Mouse (Mus musculus) urinary bladder, postnatal 36 days (tissue): Measurements from ENCODE around the gene Zfp704.
A peak's percentile ranks its signal among the peaks of the same experiment; 100 is the strongest.

Experiments
- DNase-seq, 2 experiments: peaks; one replicate each; pipeline ENCODE4 v3.0.0; 2022; ENCODE audit warnings: low spot score in 2 of 2, mixed read lengths in 1 of 2

Gene Zfp704

DNA sequence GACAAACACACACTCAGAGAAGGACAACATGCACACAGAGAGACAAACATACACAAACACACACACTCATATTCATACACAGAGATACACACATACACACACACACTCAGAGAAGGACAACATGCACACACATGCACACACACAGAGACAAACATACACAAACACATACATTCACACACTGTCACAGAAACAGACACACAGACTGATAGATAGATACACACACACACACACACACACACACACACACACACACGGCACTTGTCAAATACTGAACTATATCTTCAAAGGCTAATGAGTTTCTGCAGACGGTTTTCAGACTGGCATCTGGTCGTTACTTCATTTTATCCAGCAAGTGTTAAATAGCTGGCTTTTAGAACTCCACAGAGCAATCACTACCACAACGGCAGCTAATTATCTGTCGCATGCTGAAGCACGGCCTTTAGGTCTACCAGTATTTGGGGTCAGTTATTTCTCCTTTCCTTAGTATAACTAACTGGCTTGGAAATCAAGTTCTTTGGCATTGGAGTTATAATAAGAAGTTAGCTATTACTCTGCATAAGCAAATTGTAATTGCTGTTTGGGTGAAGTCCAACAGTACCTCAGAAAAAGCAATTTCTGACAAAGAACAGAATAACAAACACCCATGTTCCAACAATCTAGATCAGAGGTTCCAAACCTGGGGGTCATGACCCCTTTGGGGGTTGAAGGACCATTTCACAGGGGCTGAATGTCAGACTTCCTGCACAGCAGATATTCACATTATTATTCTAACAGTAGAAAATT, 51.9 kb downstream of the Zfp704 start:
- DNase-seq, result no peak

DNA sequence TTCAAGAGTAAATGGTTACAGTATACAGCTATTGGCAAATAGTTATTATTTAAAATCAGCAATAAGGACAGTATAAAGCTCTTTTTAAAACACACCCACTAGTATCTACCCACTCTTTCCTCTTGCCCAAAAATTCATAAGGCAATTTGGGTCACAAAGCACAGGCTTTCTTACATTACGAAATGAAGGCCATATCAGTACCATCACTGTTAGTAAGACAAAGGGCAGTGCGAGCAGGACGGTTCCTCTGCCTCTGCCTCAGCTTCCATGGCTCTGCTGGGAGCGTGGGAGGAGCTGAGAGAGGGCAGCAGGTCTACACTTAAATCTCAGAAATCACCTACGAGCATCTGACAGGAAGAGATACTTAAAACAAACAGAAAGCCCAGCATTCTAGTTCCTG, 53.7 kb downstream of the Zfp704 start:
- no peak for DNase-seq

DNA sequence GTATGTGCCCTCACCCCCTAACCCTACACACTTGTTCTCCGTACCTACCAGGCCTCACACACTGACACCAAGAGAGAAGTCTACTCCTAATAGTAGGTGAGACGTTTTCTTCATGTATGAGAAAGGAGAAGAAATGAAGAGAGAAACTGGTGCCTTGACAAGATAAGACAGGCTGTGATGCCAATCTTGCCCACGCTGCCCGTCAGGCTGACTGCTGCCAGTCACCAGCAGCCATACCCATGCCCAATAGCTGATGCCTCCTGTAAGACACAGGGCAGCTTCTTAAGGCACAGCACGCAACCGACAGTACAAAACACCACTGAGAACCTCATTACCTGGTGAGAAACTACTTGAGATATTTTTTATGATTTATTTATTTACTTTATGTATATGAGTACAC, 55.0 kb downstream of the Zfp704 start:
- DNase-seq, result no peak

DNA sequence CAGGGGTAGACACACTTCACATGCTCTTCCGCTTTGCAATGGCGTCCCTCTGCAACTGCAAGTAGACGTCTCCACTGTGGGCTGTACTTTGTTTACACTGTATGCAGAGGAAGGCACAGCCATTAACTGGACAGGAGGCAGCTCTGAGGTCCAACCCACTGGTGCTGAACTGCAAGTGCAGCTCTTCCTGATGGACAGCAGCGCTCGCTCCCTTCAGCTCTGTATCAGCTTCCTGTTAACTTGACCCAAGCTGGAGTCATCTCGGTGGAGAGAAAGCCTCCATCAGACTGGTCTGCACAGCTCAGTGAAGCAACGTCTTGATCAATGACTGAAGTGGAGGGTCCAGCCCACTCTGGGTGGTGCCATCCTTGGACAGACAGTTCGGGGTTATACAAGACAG, 57.6 kb downstream of the Zfp704 start:
- no peak for DNase-seq

DNA sequence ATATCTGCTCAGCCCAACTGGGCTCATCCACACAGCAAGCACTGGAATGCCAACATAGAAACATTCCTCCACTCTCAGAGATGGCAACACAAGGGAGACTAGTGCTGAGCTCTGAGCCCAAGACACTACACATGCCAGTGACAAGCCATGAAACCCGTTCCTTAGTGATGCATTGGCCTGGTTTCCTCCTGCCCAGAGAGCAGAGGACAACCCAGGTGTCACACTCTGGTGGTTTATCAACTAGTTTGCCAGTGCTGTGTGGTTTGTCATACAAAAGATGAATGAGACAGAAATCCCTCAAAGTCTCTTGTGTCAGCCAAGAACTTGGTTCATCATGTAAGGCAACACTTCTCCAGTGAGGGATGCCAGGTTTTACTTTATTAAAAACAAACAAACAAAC, 59.0 kb downstream of the Zfp704 start:
- DNase-seq, result no peak

DNA sequence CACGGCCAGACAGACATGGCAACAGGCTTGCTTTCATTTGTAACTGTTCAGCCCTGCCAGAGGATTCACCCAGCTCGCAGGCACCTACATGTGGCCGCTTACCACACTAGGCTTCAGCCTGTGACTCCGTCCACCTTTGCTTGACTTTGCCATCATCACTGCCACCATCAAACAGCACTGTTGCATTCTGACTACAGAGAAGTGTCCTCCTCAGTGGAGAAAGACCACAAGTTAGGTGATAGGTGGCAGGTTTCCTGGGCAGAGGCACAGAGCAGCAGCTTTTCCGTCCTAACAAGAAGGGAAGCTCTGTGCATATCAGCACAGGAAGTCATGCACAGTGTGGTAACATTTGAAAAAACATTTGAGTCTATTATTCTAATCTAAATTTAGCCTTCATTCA, 60.1 kb downstream of the Zfp704 start:
- DNase-seq, result no peak

DNA sequence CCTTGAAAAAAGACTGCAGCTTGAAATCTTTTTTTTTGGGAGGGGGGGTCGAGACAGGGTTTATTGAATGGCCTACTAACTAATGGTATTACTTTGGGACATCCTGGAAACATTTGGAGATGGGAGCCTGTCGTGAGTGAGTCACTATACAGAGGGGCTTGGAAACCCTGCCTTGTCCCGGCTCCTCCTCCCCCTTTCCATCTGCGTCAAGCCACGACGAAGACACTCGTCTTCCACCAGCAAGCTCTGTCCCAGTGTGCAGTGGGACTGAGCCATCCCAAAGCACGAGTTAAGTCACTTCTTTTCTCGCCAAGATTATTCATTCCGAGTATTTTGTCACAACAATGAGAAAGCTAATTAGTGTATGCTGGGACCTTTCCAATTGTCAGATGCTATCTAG, 61.7 kb downstream of the Zfp704 start:
- DNase-seq, result no peak

DNA sequence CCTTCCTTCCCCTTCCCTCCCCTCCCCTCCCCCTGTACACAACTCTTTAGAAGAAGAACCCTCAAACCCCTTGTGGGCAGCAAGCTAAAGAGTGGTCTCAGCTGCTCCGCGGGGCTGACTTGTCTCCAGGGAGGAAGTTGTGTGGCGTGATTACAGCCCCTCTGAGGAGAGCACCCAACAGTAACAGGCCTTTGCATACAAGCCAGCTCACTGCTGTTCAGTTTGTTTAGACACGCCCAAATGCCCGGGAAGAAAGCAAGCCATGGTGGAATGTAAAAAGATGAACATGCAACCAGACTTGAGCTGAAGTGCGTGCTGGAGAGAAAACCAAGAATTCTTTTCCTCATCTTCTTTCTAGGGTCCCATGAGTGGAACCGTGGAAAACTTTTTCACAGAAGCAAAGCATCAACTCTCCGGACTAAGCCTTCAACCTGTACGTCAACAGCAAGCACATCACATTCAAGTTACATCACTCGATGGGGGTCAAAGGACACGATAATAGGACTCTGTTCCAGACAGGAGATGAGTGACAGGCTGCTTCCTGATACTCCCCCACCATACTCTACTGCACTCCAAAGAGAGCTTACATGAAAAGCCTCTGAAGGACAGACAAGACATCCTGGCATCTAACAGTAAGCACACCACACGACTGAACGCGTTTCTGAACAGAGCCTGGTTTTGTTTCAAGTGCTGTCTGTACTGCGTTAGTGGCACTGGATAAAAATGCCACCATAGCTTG, 62.8 kb downstream of the Zfp704 start:
- no peak for DNase-seq

DNA sequence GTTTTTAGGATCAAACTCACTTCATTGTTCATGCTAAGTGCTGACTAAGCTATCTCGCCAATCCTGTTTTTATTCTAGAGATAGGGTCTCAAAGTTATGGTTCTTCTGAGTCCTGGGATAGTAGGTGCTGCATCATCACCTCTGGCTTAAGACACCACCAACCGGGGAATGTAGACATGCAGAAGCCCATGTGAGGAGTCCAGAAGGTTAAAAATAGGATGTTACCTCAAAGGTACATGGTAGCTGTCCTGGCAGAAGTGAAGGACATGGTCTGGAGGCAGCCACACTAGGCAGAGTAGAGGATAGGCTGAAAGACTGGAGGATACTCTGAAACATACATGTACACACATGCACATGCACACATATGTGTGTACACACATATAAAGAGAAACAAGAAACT, 65.5 kb downstream of the Zfp704 start:
- no peak for DNase-seq

DNA sequence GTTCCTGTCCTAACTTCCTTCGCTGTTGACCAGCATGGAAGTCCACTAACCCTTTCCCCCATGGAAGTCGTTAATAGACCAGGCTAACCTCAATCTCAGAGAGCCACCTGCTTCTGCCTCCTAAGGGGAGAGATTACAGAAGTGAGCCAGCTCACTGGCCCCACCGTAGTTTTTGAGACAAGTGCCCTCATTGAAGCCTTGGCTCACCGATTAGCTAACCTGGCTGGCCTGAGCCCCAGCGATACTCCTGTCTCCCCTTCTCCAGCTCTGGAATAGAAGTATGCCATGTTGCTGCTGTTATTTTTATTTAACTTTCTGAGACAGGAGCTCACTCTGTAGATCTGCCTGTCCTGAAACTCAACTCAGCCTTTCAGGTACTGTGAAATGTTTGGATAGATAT, 66.0 kb downstream of the Zfp704 start:
- DNase-seq, result no peak

DNA sequence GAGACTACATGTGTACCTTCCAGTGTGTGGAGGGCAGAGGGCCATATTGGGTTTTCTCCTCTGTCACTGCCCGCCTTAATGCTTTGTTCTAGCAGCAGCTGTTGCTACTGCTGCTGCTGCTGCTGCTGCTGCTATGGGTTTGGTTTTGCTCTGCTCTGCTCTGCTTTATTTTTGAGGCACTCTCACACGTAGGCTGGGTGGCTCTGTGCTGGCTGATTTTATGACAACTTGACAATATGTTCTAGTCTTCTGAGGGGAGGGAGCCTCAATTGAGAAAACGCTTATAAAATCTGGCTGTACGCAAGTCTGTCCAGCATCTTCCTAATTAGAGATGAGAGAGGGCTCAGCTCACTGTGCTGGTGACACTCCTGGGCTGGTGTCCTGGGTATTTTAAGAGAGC, 66.4 kb downstream of the Zfp704 start:
- no peak for DNase-seq

DNA sequence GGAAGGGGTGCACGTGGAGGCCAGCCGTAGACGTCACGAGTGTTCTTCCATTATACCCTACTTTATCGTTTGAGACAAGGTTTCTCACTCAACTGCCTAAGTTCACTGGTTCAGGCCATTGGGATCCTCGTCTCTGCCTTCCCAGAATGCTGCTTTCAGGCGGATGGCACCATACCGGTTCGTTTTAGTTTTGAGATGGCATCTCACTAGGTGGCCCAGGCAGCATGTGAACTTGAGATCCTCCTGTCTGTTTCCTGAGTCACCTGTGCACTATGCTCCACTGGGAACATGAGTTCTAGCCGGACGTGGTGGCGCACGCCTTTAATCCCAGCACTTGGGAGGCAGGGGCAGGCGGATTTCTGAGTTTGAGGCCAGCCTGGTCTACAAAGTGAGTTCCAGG, 68.3 kb downstream of the Zfp704 start:
- DNase-seq, result no peak

DNA sequence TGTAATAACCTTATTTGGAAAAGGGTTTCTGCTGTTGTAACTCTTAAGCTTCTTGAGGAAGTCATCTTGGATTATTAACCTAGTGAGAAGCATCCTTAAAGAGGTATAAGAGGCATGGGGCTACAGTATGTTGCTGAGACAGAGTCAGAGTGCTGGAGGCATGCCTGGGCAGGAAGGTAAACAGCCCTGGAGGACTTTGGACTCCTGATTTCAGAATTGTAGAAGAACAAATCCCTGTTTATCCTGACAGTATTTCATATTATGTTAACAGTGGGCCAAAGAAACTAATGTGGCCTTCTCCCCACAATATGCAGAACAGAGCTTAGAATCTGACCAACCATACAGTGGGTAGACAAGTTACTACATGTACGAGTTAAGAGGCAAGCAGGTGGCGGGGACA, 71.4 kb downstream of the Zfp704 start:
- DNase-seq, result no peak

DNA sequence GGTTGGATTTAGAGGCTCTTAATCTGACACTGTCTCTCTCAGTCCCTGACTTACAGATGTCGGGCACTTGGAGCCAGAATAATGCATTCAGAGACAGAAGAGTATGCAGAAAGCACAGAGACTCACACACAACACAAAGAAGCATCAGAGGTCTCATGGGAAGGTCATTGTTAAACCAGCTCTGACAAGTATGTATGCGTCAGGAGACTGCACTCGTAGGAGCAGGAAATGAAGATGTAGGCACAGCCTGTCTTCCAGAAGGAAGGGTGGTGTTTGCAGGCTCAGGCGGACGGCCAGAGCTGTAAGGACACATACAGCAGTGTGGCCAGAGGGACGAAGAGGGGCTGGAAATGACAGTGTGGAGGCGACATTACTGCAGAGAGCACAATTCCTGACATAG, 72.0 kb downstream of the Zfp704 start:
- no peak for DNase-seq

DNA sequence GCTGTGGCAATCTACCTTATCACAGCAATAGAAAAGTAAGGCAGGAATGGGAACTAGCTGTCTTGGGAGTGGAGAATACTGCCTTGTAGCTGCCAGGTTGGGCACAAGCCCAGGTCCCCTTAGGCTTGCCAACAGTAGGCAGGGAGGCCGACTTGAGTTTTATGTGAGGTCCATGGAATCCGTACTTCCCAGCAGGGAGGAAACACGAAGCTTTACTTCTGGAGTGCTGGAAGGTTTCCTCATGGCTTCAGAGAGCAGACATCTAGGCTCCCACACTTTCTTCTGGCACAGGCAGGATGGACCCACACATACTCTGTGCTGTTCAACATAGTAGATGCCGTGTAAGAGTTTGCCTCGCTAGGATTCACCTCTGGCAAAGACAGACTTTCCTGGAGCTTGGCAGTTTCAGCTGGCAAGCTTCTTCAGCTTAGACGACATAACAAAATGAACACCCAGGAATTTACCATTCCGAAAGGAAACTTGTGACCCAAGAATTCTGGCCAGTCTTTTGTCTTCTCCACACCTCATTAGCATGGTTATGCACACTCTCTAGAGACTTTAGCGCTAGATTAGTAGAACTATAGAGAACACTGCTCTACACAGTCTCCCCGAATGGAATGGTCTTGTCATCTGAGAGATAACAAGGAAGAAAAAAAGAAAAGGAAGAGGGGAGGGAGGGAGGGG, 79.6 kb downstream of the Zfp704 start:
- DNase-seq, result peak in 1 of 2 experiments; percentile 40

DNA sequence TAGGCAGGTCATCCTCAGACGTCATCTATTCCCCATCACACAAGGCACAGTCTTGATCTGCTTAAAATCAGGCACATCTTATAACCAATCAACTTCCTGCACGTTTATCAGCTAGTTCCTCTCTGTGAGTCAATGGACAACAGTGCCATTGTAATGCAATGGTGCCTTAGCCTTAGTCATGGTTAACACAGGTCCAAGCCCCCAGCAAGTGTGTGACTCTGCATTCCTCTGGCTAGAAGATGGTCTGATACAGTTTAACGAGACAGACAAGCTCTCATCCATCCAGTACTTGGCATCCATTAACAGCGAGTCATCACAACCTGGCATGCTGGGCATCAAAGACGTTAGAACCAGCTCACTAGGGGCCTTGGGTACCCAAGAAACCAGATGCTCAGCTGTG, 85.5 kb downstream of the Zfp704 start:
- DNase-seq, result no peak

DNA sequence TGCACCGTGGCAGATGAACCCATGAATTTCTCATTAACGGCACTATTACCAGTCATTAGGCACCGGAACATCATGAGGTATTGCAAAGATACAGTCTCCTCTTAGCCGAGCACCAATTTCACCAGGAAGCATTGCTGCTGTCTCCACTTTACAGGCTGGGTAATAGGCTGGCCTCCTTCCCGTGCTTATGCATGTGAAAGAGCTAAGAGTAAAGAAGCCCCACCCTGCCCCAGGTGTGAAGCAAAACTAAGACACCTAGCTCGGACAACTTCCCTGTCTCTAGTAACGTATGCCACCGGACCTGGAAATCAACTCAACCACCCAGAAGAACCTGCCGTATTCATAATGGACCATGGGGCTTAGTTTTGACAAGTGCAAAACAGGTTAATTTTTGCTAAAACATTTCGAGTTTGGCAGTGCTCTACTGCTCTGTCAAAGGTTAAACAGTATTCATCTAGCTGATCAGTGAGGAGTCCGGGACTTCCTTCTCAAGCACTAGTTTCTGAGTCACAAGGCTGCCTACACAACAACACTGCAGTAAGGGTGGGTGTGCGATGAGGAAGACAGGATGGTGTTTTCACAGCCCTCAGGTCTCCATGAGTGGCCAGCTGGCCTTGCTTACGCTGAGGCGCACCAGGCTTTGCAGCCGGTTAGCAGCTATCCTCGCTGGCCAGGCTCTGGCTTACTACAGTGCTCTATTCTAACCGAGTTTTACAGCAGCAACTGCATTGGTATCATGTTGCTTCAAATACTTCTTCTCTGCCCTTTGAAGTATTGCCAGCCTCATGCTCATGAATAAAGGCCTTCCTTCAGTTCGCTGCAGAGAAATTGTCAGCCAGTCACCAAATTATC, 86.6 kb downstream of the Zfp704 start:
- no peak for DNase-seq

DNA sequence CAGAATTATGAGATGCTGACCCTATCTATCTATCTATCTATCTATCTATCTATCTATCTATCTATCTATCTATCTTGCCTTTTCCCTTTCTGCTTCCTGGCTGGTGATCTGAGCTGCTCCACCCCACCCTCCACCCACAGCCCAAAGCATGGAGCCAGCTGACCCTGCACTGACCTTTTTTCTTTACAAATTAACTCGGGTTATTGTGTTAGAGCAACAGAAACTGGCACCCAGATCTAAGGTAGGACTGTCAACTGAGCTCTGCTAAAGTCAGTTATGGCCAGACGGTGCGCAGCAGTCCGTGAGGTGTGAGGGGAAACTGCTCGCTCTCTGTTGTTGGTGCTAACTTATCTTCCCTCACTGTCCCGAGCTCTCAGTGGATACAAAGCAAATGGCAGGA, 87.9 kb downstream of the Zfp704 start:
- no peak for DNase-seq

DNA sequence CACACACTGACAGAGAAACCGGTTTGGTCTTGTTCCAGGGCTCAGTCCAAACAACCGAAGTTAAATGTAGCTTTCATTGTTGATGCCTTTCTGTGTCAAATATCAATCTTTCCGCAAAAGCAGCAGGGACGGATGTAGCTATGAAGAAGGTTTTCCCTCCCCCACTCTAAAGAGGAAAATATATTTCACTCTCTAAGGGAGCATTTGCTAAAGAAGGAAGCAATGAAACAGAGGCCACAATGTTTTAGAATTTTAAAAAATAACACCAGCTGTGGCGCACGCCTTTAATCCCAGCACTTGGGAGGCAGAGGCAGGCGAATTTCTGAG, 89.2 kb downstream of the Zfp704 start:
- DNase-seq, result no peak

DNA sequence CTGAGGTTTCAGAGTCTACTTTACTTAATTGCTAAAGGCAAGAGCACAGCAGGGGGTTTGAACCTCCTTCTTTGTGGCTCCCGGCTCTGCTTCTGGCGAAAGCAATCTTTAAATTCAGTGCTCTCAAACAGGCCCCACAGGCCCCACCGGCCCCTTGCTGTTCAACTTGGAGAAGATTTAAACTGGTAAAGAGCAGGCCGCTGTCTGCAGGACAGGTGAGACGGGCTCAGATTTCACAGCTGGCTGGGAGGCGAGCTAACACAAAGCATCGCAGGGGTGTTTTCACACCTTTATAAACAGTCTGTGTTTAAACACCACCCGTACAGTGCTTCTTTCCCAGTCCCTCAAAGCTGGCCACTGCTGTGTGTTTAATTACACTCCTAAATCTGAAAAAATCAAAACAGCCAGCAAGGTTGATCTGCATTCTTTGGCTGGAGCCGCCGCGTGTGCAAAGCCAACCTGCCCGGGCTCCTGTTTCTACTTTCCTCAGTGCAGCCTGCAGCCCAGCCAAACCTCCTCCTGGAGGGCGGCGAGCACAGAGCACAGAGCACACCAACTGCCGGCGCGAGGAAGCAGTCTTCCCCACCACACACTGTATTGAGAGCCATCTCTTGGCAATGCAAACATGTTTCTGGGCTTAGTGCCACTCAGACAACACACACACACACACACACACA, 89.7 kb downstream of the Zfp704 start:
- peak; percentile 78 to 79 for DNase-seq

DNA sequence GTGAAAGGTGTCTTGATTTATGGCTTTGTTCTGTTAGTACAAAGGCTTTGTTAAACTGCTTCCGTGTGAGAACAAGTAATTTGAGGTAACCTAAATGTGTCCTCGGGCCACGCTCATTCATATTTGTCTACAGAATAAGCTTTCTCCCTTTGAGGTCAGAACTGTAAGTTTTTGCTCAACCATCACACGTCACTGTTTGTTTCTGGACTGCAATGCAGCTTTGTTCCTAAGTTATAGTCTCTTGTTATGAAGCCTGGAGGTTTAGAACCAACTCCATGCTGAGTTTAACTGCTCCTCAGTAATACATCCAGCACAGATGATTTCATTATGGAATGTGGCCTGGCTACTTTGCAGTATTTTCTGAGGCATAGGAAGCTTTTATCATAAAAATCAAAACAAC, 90.4 kb downstream of the Zfp704 start:
- no peak for DNase-seq

DNA sequence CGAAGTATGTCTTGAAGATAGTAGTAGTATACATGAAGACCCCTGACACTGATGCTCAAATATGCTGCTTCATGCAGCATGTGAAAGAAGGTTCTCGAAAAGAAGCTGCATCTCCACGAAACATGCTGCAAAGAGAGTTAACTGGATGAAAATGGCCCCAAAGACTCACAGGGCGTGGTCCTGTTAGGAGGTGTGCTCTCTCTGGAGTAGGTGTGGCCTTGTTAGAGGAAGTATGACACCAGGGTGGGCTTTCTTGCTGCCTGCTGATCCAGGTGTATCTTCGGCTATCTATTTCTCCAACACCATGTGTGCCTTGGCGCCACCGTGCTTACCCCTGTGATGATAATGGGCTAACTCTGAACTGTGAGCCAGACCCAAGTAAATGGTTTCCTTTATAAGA, 90.9 kb downstream of the Zfp704 start:
- DNase-seq, result no peak
